8 mouse cellular contexts compared by ENCODE assay signal in the genomic region with DNA sequence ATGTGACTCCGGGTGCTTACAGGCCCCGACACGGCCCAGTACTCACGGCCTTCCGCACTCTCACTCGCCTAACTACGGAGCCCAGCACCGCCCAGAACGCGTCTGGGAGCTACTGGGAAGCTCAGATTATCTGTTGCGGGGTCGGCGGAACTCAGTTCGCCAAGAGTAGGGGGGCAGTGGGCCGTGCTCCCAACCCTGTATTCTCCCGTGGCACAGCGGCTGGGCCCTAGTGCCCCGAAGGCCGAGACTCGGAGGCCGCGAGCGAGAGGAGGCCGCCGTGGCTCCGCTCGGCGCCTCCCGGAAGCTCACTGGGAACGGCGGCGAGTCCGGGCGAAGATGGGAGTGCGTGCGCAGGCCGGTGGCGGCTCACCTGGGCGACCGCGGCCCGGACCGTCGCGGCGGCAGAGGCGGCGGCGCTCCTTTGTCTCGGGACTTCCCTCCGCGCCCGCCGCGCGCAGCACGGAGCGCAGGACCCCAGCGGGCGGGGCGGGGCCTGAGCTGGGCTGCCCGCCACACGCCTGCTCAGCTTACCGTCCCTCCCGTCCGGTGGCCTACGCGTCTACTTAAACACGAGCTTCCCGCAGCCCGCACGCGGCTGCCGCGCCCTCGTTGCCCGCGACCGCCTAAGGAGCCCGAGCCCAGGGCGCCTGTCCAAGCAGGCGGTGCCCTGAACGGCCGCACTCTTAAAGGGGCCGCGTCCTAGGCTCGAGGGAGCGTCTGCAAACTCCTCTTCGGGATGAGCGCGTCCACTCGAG. TPM values are rescaled to one million over a fixed set of nuclear protein-coding genes. Genes with fewer than 3 reads are reported as not detected.
A peak's percentile ranks its signal among the peaks of the same experiment; 100 is the strongest.
DNase-seq lines count a peak whose midpoint lies in the region; ATAC-seq and TF ChIP-seq lines count a peak whose summit lies in the region.

No protein-coding gene starts in this region.

- under 1% methylated on average over 77 of the region's 92 CpGs for WGBS in hindbrain, postnatal 0 days

- H3K9me3 ChIP-seq in hindbrain, postnatal 0 days (ENCODE audit: low read length): no peaks in the 10 kb centered on the region

- peaks cover 10% of the 10 kb centered on the region; the same call in 1 of the 2 replicates for H3K36me3 ChIP-seq in hindbrain, postnatal 0 days (ENCODE audit: insufficient read depth, low read length)

- H3K4me3 ChIP-seq in hindbrain, postnatal 0 days (ENCODE audit: low read length): peak overlapping the region; percentile 82

- H3K27ac ChIP-seq in hindbrain, postnatal 0 days: peak overlapping the region; percentile 98

- peaks cover 23% of the 10 kb centered on the region for H3K4me1 ChIP-seq in hindbrain, postnatal 0 days (ENCODE audit: insufficient read depth, low read length)

- H3K4me2 ChIP-seq in hindbrain, postnatal 0 days (ENCODE audit: low read depth, low read length): peak overlapping the region; percentile 99

- peak overlapping the region; percentile 96 for H3K9ac ChIP-seq in hindbrain, postnatal 0 days (replicated peaks; ENCODE audit: low read length)

- H3K27me3 ChIP-seq in hindbrain, postnatal 0 days (ENCODE audit: insufficient read depth, low read length): no peaks in the 10 kb centered on the region

- no peak for TF ChIP-seq CTCF in hindbrain, postnatal 0 days (IDR thresholded peaks at IDR 0.05; ENCODE audit: low read depth)

- DNase-seq in ZHBTc4 (ENCODE audit: low read depth, low spot score): peak; percentile 94
- DNase-seq in cerebellum, adult 8-10 months: peak; percentile 95
- peak; percentile 93 for DNase-seq in hindbrain, postnatal 0 days (ENCODE audit: low spot score)
- DNase-seq in left cerebral cortex, adult 8-10 months (ENCODE audit: low spot score in 2 of 2): peak; percentile 85 to 98
- peak; percentile 88 to 95 for DNase-seq in right cerebral cortex, adult 2 months (ENCODE audit: low spot score in 2 of 2)
- peak; percentile 88 to 89 for DNase-seq in urinary bladder, postnatal 36 days (ENCODE audit: low spot score in 2 of 2)

- peak; percentile 83 for ATAC-seq in frontal cortex, adult (ENCODE audit: low TSS enrichment)
- ATAC-seq in hindbrain, postnatal 0 days: peak; percentile 92
- peak; percentile 71 for ATAC-seq in megakaryocyte, adult 5-6 weeks (ENCODE audit: poor library complexity, severe bottlenecking)

RNA-seq across cellular contexts. Expression of gene Ube2i, which starts 1.3 kb away (rescaled TPM):
- total RNA-seq in hindbrain, postnatal 0 days (2014; rRNA removed): 340 and 377 TPM in 2 replicates
- 372 and 390 TPM in 2 replicates for polyA plus RNA-seq in hindbrain, postnatal 0 days (2015; fragmentation: Nextera tagmentation; extraction: Ambion mirVana)
- total RNA-seq in left cerebral cortex, adult 8-10 months (2022): 100 to 1,000 TPM; 228 to 239 (median 235) TPM
- total RNA-seq in megakaryocyte, adult 5-6 weeks (2015): 270 and 309 TPM in 2 replicates
- total RNA-seq in megakaryocyte, adult 5-6 weeks (2017): 214 and 226 TPM in 2 replicates

RNA-seq across cellular contexts. Expression of gene Baiap3, which starts 17.0 kb away (rescaled TPM):
- total RNA-seq in hindbrain, postnatal 0 days (2014; rRNA removed): 64.0 and 79.3 TPM in 2 replicates
- polyA plus RNA-seq in hindbrain, postnatal 0 days (2015; fragmentation: Nextera tagmentation; extraction: Ambion mirVana): 27.3 and 27.8 TPM in 2 replicates
- 10 to 100 TPM; 14.5 to 33.9 (median 31.2) TPM for total RNA-seq in left cerebral cortex, adult 8-10 months (2022)
- total RNA-seq in megakaryocyte, adult 5-6 weeks (2015): 3.3 and 3.7 TPM in 2 replicates
- 1.8 and 4.0 TPM in 2 replicates for total RNA-seq in megakaryocyte, adult 5-6 weeks (2017)

RNA-seq across cellular contexts. Expression of gene Prss34, which starts 25.1 kb away (rescaled TPM):
- total RNA-seq in hindbrain, postnatal 0 days (2014; rRNA removed): not detected in 2 replicates
- not detected in 2 replicates for polyA plus RNA-seq in hindbrain, postnatal 0 days (2015; fragmentation: Nextera tagmentation; extraction: Ambion mirVana)
- total RNA-seq in left cerebral cortex, adult 8-10 months (2022): not detected
- 432 and 451 TPM in 2 replicates for total RNA-seq in megakaryocyte, adult 5-6 weeks (2015)
- 249 and 277 TPM in 2 replicates for total RNA-seq in megakaryocyte, adult 5-6 weeks (2017)

RNA-seq across cellular contexts. Expression of gene Tsr3, which starts 33.2 kb away (rescaled TPM):
- total RNA-seq in hindbrain, postnatal 0 days (2014; rRNA removed): 42.6 and 43.5 TPM in 2 replicates
- 65.3 and 70.7 TPM in 2 replicates for polyA plus RNA-seq in hindbrain, postnatal 0 days (2015; fragmentation: Nextera tagmentation; extraction: Ambion mirVana)
- 10 to 100 TPM; 18.4 to 26.5 (median 24.7) TPM for total RNA-seq in left cerebral cortex, adult 8-10 months (2022)
- total RNA-seq in megakaryocyte, adult 5-6 weeks (2015): 7.3 and 9.2 TPM in 2 replicates
- 15.0 and 22.8 TPM in 2 replicates for total RNA-seq in megakaryocyte, adult 5-6 weeks (2017)

RNA-seq across cellular contexts. Expression of gene Gnptg, which starts 33.2 kb away (rescaled TPM):
- 87.5 and 89.2 TPM in 2 replicates for total RNA-seq in hindbrain, postnatal 0 days (2014; rRNA removed)
- 128 and 129 TPM in 2 replicates for polyA plus RNA-seq in hindbrain, postnatal 0 days (2015; fragmentation: Nextera tagmentation; extraction: Ambion mirVana)
- total RNA-seq in left cerebral cortex, adult 8-10 months (2022): 10 to 100 TPM; 73.0 to 83.6 (median 76.1) TPM
- total RNA-seq in megakaryocyte, adult 5-6 weeks (2015): 17.1 and 19.0 TPM in 2 replicates
- 12.3 and 13.0 TPM in 2 replicates for total RNA-seq in megakaryocyte, adult 5-6 weeks (2017)

Comparison
In these comparisons a context has a peak if more than half of its experiments do, and no peak if none do; other contexts are left out.
1. Peak in every context shown above with its lines: DNase-seq, ATAC-seq, H3K4me3 ChIP-seq and H3K27ac ChIP-seq.
2. RNA of gene Prss34, which starts 25.1 kb away (total RNA-seq): 249 to 451 TPM in megakaryocyte, adult 5-6 weeks; not detected in hindbrain, postnatal 0 days and not detected in left cerebral cortex, adult 8-10 months; every median in the first group is over 100 times any median in the second.